Mouse (Mus musculus): ENCODE results near the gene Vps45. TPM values are rescaled to one million over a fixed set of nuclear protein-coding genes. Genes with fewer than 3 reads are reported as not detected.
A peak's percentile ranks its signal among the peaks of the same experiment; 100 is the strongest.

The Vps45 gene
- polyA plus RNA-seq, 1 experiment = not detected

- 89% methylated on average over 2 of the region's 2 CpGs for WGBS
- H3K27ac ChIP-seq (ENCODE audit: insufficient read depth, low read depth, low read length) = no peak overlapping the region
- no peaks in the 10 kb centered on the region for H3K4me1 ChIP-seq (ENCODE audit: control insufficient read depth, insufficient read depth, low read length)
- no peak overlapping the region for H3K4me3 ChIP-seq (ENCODE audit: insufficient read depth, low read depth, low read length)
- TF ChIP-seq POLR2A (IDR thresholded peaks at IDR 0.05; ENCODE audit: insufficient read depth, low read depth, low read length) (no peak), CTCF (IDR thresholded peaks at IDR 0.05; ENCODE audit: insufficient read depth, low read depth, low read length) (no peak)
Observed at GRCm38 (mm10) chr3:96082100-96082499, 23.8 kb upstream of the Vps45 start.

- TF ChIP-seq POLR2A (IDR thresholded peaks at IDR 0.05; ENCODE audit: insufficient read depth, low read depth, low read length) (no peak), CTCF (IDR thresholded peaks at IDR 0.05; ENCODE audit: insufficient read depth, low read depth, low read length) (no peak)
- WGBS = 85% methylated on average over 4 of the region's 4 CpGs
- H3K4me3 ChIP-seq (ENCODE audit: insufficient read depth, low read depth, low read length) = no peak overlapping the region
- H3K4me1 ChIP-seq (ENCODE audit: control insufficient read depth, insufficient read depth, low read length) = no peaks in the 10 kb centered on the region
- no peak overlapping the region for H3K27ac ChIP-seq (ENCODE audit: insufficient read depth, low read depth, low read length)
Observed at GRCm38 (mm10) chr3:96081650-96082049, 23.4 kb upstream of the Vps45 start.

- Histone ChIP-seq H3K4me1 (ENCODE audit: control insufficient read depth, insufficient read depth, low read length) (no peaks in the 10 kb centered on the region), H3K4me3 (ENCODE audit: insufficient read depth, low read depth, low read length) (no peak overlapping the region), H3K27ac (ENCODE audit: insufficient read depth, low read depth, low read length) (no peak overlapping the region)
- WGBS = 89% methylated on average over 1 of the region's 1 CpGs
- TF ChIP-seq CTCF (IDR thresholded peaks at IDR 0.05; ENCODE audit: insufficient read depth, low read depth, low read length) = no peak
- no peak for TF ChIP-seq POLR2A (IDR thresholded peaks at IDR 0.05; ENCODE audit: insufficient read depth, low read depth, low read length)
Observed at GRCm38 (mm10) chr3:96081006-96081405, 22.7 kb upstream of the Vps45 start.

- Histone ChIP-seq H3K4me1 (ENCODE audit: control insufficient read depth, insufficient read depth, low read length) (no peaks in the 10 kb centered on the region), H3K4me3 (ENCODE audit: insufficient read depth, low read depth, low read length) (no peak overlapping the region), H3K27ac (ENCODE audit: insufficient read depth, low read depth, low read length) (no peak overlapping the region)
- WGBS = 78% methylated on average over 3 of the region's 3 CpGs
- TF ChIP-seq POLR2A (IDR thresholded peaks at IDR 0.05; ENCODE audit: insufficient read depth, low read depth, low read length) (no peak), CTCF (IDR thresholded peaks at IDR 0.05; ENCODE audit: insufficient read depth, low read depth, low read length) (no peak)
Observed at GRCm38 (mm10) chr3:96078711-96079110, 20.4 kb upstream of the Vps45 start.

- WGBS = 78% methylated on average over 6 of the region's 6 CpGs
- Histone ChIP-seq H3K4me3 (ENCODE audit: insufficient read depth, low read depth, low read length) (no peak overlapping the region), H3K27ac (ENCODE audit: insufficient read depth, low read depth, low read length) (no peak overlapping the region), H3K4me1 (ENCODE audit: control insufficient read depth, insufficient read depth, low read length) (peaks cover 2% of the 10 kb centered on the region)
- no peak for TF ChIP-seq CTCF (IDR thresholded peaks at IDR 0.05; ENCODE audit: insufficient read depth, low read depth, low read length)
- TF ChIP-seq POLR2A (IDR thresholded peaks at IDR 0.05; ENCODE audit: insufficient read depth, low read depth, low read length) = no peak
Observed at GRCm38 (mm10) chr3:96078066-96078465, 19.8 kb upstream of the Vps45 start.

GRCm38 (mm10) chr3:96072921-96073486 lies 14.7 kb upstream of the Vps45 start:
- WGBS = 59% methylated on average over 12 of the region's 12 CpGs
- Histone ChIP-seq H3K4me3 (ENCODE audit: insufficient read depth, low read depth, low read length) (no peak overlapping the region), H3K27ac (ENCODE audit: insufficient read depth, low read depth, low read length) (0 out of 2 replicates have a peak overlapping the region, but pooled peaks have one; percentile 40), H3K4me1 (ENCODE audit: control insufficient read depth, insufficient read depth, low read length) (peaks cover 7% of the 10 kb centered on the region)
- TF ChIP-seq POLR2A (IDR thresholded peaks at IDR 0.05; ENCODE audit: insufficient read depth, low read depth, low read length) (no peak), CTCF (IDR thresholded peaks at IDR 0.05; ENCODE audit: insufficient read depth, low read depth, low read length) (no peak)

GRCm38 (mm10) chr3:96070241-96070640 lies 12.0 kb upstream of the Vps45 start:
- 90% methylated on average over 4 of the region's 4 CpGs for WGBS
- TF ChIP-seq POLR2A (IDR thresholded peaks at IDR 0.05; ENCODE audit: insufficient read depth, low read depth, low read length) = no peak
- TF ChIP-seq CTCF (IDR thresholded peaks at IDR 0.05; ENCODE audit: insufficient read depth, low read depth, low read length) = no peak
- peaks cover 7% of the 10 kb centered on the region for H3K4me1 ChIP-seq (ENCODE audit: control insufficient read depth, insufficient read depth, low read length)
- no peak overlapping the region for H3K4me3 ChIP-seq (ENCODE audit: insufficient read depth, low read depth, low read length)
- H3K27ac ChIP-seq (ENCODE audit: insufficient read depth, low read depth, low read length) = no peak overlapping the region

GRCm38 (mm10) chr3:96069542-96069941 lies 11.3 kb upstream of the Vps45 start:
- 11% methylated on average over 1 of the region's 1 CpGs for WGBS
- Histone ChIP-seq H3K27ac (ENCODE audit: insufficient read depth, low read depth, low read length) (no peak overlapping the region), H3K4me3 (ENCODE audit: insufficient read depth, low read depth, low read length) (no peak overlapping the region), H3K4me1 (ENCODE audit: control insufficient read depth, insufficient read depth, low read length) (peaks cover 7% of the 10 kb centered on the region)
- TF ChIP-seq POLR2A (IDR thresholded peaks at IDR 0.05; ENCODE audit: insufficient read depth, low read depth, low read length) (no peak), CTCF (IDR thresholded peaks at IDR 0.05; ENCODE audit: insufficient read depth, low read depth, low read length) (no peak)

GRCm38 (mm10) chr3:96069046-96069445 lies 10.8 kb upstream of the Vps45 start:
- 97% methylated on average over 6 of the region's 6 CpGs for WGBS
- Histone ChIP-seq H3K4me3 (ENCODE audit: insufficient read depth, low read depth, low read length) (no peak overlapping the region), H3K4me1 (ENCODE audit: control insufficient read depth, insufficient read depth, low read length) (peaks cover 7% of the 10 kb centered on the region), H3K27ac (ENCODE audit: insufficient read depth, low read depth, low read length) (no peak overlapping the region)
- TF ChIP-seq POLR2A (IDR thresholded peaks at IDR 0.05; ENCODE audit: insufficient read depth, low read depth, low read length) (no peak), CTCF (IDR thresholded peaks at IDR 0.05; ENCODE audit: insufficient read depth, low read depth, low read length) (no peak)

- Histone ChIP-seq H3K4me1 (ENCODE audit: control insufficient read depth, insufficient read depth, low read length) (no peaks in the 10 kb centered on the region), H3K4me3 (ENCODE audit: insufficient read depth, low read depth, low read length) (no peak overlapping the region), H3K27ac (ENCODE audit: insufficient read depth, low read depth, low read length) (no peak overlapping the region)
- 88% methylated on average over 5 of the region's 5 CpGs for whole genome bisulfite sequencing
- no peak for TF ChIP-seq POLR2A (IDR thresholded peaks at IDR 0.05; ENCODE audit: insufficient read depth, low read depth, low read length)
- no peak for TF ChIP-seq CTCF (IDR thresholded peaks at IDR 0.05; ENCODE audit: insufficient read depth, low read depth, low read length)
Observed at GRCm38 (mm10) chr3:96066741-96067140, 8.5 kb upstream of the Vps45 start.
